Mouse (Mus musculus) ES-CJ7 (cell line): Measurements from ENCODE around the gene Chst3.
"Not testable (repeated sequence)": the region's sequence is repeated elsewhere in the genome, so short reads cannot be mapped to it uniquely, and the experiment has no call there.

ENCODE experiments used
- DNase-seq: peaks from one replicate; pipeline ENCODE4 v3.0.0; 2011; ENCODE audit warnings: low read depth, low spot score

Gene Chst3

DNA sequence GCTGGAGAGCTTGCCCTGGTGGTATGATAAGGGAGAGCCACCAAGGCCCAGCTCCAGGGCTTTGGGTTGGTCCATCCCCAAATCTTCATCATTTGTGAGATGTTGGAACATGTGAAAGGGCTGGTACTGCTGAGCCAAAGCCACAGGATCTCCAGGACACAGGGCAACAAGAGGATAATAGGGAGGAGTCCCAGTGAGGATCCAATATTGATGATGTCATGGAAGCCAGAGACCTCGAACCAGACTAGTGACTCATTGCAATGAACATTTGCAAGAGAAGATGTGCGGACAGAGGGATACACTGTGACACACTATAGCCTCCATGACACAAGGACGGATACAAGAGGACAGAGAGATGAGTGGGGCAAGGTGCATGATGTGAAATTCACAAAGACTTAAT, 60.9 kb downstream of the Chst3 start:
- DNase-seq: no peak

GRCm38 (mm10) chr10:60156016-60156415, 63.0 kb downstream of the Chst3 start:
- no peak for DNase-seq

GRCm38 (mm10) chr10:60151107-60151663, 67.9 kb downstream of the Chst3 start:
- no peak for DNase-seq

- DNase-seq: peak; percentile 92
Measured at GRCm38 (mm10) chr10:60148087-60148486, 71.0 kb downstream of the Chst3 start.

GRCm38 (mm10) chr10:60147510-60148047, 71.5 kb downstream of the Chst3 start:
- DNase-seq: peak; percentile 75

DNA sequence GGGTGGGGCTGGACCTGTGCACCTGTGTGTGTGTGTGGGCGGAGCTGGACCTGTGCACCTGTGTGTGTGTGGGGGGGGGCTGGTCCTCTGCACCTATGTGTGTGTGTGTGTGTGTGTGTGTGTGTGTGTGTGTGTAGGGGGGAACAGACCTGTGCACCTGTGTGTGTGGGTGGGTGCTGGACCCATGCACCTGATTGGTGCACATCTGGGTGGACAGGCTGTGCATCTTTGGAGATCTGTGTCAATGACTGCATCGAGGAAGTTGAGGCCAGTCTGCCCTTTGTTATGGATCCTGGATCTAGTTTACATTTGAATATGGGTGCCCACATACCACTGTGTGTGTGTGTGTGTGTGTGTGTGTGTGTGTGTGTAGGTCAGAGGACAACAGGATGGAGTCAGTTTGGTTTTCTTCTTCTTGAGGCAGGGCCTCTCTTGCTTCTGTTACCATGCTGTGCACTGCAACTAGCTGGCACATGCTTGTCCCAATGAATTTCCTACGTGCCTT, 77.4 kb downstream of the Chst3 start:
- peak; percentile 87 for DNase-seq

- peak; percentile 71 for DNase-seq
Measured at GRCm38 (mm10) chr10:60140751-60141150, 78.3 kb downstream of the Chst3 start.

DNA sequence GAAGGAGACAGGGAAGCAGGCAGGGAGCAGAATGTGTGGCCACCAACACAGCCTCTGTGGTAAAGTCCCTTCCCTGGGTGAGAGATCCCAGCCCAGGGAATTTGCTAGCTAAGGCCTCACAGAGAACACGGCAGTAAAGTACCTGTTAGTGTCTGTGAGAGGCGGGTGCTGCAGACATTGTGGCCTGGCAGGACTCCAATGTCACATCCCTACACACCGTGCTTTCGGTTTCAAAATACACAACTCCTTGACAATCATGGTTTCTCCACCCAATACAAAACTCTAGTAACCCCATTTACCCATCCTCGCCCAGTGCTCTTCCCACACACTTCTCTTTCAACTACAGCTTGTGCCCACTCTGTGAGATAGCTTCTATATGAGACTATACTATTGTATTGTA, 80.4 kb downstream of the Chst3 start:
- DNase-seq: no peak

DNA sequence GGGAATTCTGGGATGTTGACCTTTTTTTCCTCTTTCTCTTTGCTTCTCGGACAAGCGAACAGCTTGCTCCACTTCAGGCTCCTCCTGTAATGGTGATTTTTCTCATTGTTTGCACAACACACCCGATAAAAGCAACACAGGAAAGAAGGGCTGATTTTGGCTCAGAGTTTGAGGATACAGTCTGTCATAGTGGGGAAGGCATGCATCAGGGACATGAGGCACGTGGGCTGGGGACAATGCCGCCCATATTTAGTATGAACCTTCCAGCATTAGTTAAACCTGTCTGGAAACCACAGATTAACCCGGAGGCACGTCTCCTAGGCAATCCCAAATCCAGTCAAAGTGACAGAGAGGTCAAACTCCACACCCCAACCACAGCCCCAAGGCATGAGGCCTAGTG, 82.1 kb downstream of the Chst3 start:
- no peak for DNase-seq

GRCm38 (mm10) chr10:60136010-60136409, 83.0 kb downstream of the Chst3 start:
- DNase-seq: not testable (repeated sequence)

GRCm38 (mm10) chr10:60134201-60134600, 84.9 kb downstream of the Chst3 start:
- DNase-seq: peak; percentile 34

GRCm38 (mm10) chr10:60133501-60133900, 85.6 kb downstream of the Chst3 start:
- DNase-seq: no peak
